ENCODE assay signal across 20 mouse cellular contexts in the genomic region with DNA sequence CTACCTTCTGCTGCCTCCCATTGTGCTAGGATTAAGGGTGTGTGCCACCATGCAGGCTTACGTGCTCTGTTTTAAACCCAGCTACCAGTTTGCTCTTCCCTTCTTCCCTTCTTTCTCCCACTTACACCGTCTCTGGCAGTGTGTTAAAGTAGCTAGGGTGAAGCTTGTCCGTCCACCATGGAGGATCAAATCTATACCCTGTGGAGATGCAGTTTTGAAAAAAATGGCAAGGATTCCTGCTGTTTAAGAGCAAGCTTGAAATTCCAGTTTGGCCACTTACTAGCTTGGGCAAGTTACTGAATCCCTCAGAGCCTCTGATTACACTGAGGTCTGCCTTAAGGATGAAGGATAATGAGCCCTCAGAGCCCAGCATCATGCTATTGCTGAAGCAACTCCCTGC. TPM values are rescaled to one million over a fixed set of nuclear protein-coding genes. Genes with fewer than 3 reads are reported as not detected.
DNase-seq lines count a peak whose midpoint lies in the region; ATAC-seq and TF ChIP-seq lines count a peak whose summit lies in the region.
"Had no signal": no experiment of that assay in that cellular context is flagged by ENCODE, and none has a peak within 500 bp of the region (broad histone marks: within the 10 kb centered on the region; RNA-seq: fewer than 3 reads in every experiment).

No protein-coding gene starts in this region.

- H3K9me3 ChIP-seq in limb, embryonic 14.5 days (ENCODE audit: control insufficient read depth, low read length) = no peaks in the 10 kb centered on the region
- no peaks in the 10 kb centered on the region for H3K9me3 ChIP-seq in limb, embryonic 10.5 days (replicated peaks)
- H3K9me3 ChIP-seq in ES-Bruce4 (replicated peaks; ENCODE audit: control insufficient read depth, insufficient read depth, low read length, poor library complexity, severe bottlenecking) = no peaks in the 10 kb centered on the region
- no peaks in the 10 kb centered on the region for H3K9me3 ChIP-seq in embryonic facial prominence, embryonic 10.5 days
- H3K9me3 ChIP-seq: forebrain, embryonic 15.5 days; neural tube, embryonic 13.5 days had no signal

- ATAC-seq in limb, embryonic 14.5 days (ENCODE audit: low FRiP score, low read depth) = no peak
- ATAC-seq: activated CD4-positive, CD25-positive, alpha-beta regulatory T cell, adult 4 months; forebrain, embryonic 15.5 days; hindbrain, postnatal 0 days had no signal

- H3K27me3 ChIP-seq in limb, embryonic 14.5 days (ENCODE audit: control insufficient read depth, insufficient read depth, low read length) = no peaks in the 10 kb centered on the region
- peaks cover 28% of the 10 kb centered on the region for H3K27me3 ChIP-seq in limb, embryonic 10.5 days (ENCODE audit: low read depth, poor library complexity, severe bottlenecking)
- H3K27me3 ChIP-seq in ES-Bruce4 (ENCODE audit: control insufficient read depth, insufficient read depth, low read length, poor library complexity, severe bottlenecking) = no peaks in the 10 kb centered on the region
- H3K27me3 ChIP-seq in embryonic facial prominence, embryonic 10.5 days (replicated peaks; ENCODE audit: low read depth, poor library complexity, severe bottlenecking) = peaks cover 29% of the 10 kb centered on the region

- TF ChIP-seq POLR2A in limb, embryonic 14.5 days (IDR thresholded peaks at IDR 0.05; ENCODE audit: borderline replicate concordance, extremely low read depth, insufficient read depth, insufficient read length) = no peak
- no peak for TF ChIP-seq POLR2A in ES-Bruce4 (IDR thresholded peaks at IDR 0.05; ENCODE audit: insufficient read depth, low read length)

- no peak overlapping the region for H3K4me2 ChIP-seq in limb, embryonic 14.5 days (replicated peaks; ENCODE audit: low read depth, low read length, severe bottlenecking)
- H3K4me2 ChIP-seq: forebrain, embryonic 15.5 days; neural tube, embryonic 13.5 days had no signal

- DNase-seq in limb, embryonic 14.5 days (ENCODE audit: low spot score) = peak; percentile 50
- no peak for DNase-seq in limb, embryonic 10.5 days (ENCODE audit: low spot score)
- DNase-seq in embryonic facial prominence, embryonic 10.5 days (ENCODE audit: low spot score) = no peak
- peak; percentile 14 for DNase-seq in lung, postnatal 10 days
- no peak for DNase-seq in adrenal gland, adult 8-10 months
- DNase-seq in gastrocnemius, adult 2 months = no peak
- DNase-seq: adrenal gland, postnatal 36 days; cerebellum, postnatal 25 days; heart, postnatal 36 days; right cerebral cortex, postnatal 25 days had no signal

- TF ChIP-seq EP300 in ES-Bruce4 (IDR thresholded peaks at IDR 0.05; ENCODE audit: insufficient read depth, low read depth, low read length) = no peak

- peaks cover 12% of the 10 kb centered on the region for H3K4me1 ChIP-seq in limb, embryonic 14.5 days (ENCODE audit: control insufficient read depth, insufficient read depth, low read length)
- peaks cover 35% of the 10 kb centered on the region for H3K4me1 ChIP-seq in limb, embryonic 10.5 days
- H3K4me1 ChIP-seq in ES-Bruce4 (ENCODE audit: control insufficient read depth, insufficient read depth, low read length) = peaks cover 13% of the 10 kb centered on the region
- H3K4me1 ChIP-seq in embryonic facial prominence, embryonic 10.5 days = peaks cover 50% of the 10 kb centered on the region

- H3K27ac ChIP-seq in limb, embryonic 14.5 days (replicated peaks; ENCODE audit: low read depth, low read length) = no peak overlapping the region
- no peak overlapping the region for H3K27ac ChIP-seq in limb, embryonic 10.5 days
- H3K27ac ChIP-seq in ES-Bruce4 (ENCODE audit: insufficient read depth, low read length) = peak overlapping the region; percentile 88
- H3K27ac ChIP-seq in embryonic facial prominence, embryonic 10.5 days (replicated peaks) = peak overlapping the region; percentile 60
- no peak overlapping the region for H3K27ac ChIP-seq in gastrocnemius, adult 2 months
- H3K27ac ChIP-seq: forebrain, embryonic 15.5 days; hindbrain, postnatal 0 days; kidney, postnatal 0 days; liver, embryonic 14.5 days; neural tube, embryonic 13.5 days had no signal

- WGBS in limb, embryonic 14.5 days = 48% methylated on average over 3 of the region's 3 CpGs
- WGBS in limb, embryonic 10.5 days = 60% methylated on average over 3 of the region's 3 CpGs
- 42% methylated on average over 3 of the region's 3 CpGs for WGBS in embryonic facial prominence, embryonic 10.5 days

- H3K4me3 ChIP-seq in limb, embryonic 14.5 days (replicated peaks; ENCODE audit: low read length) = no peak overlapping the region
- H3K4me3 ChIP-seq in limb, embryonic 10.5 days = no peak overlapping the region
- H3K4me3 ChIP-seq in ES-Bruce4 (ENCODE audit: low read depth, low read length) = no peak overlapping the region
- H3K4me3 ChIP-seq in embryonic facial prominence, embryonic 10.5 days = no peak overlapping the region
- no peak overlapping the region for H3K4me3 ChIP-seq in gastrocnemius, adult 2 months
- H3K4me3 ChIP-seq: forebrain, embryonic 15.5 days; neural tube, embryonic 13.5 days had no signal

- H3K9ac ChIP-seq in limb, embryonic 14.5 days (ENCODE audit: low read depth, low read length, severe bottlenecking) = no peak overlapping the region
- 0 out of 2 replicates have a peak overlapping the region, but pooled peaks have one; percentile 8 for H3K9ac ChIP-seq in ES-Bruce4 (ENCODE audit: low read depth, poor library complexity, severe bottlenecking)
- H3K9ac ChIP-seq: forebrain, embryonic 15.5 days; neural tube, embryonic 13.5 days had no signal

- TF ChIP-seq CTCF in ES-Bruce4 (IDR thresholded peaks at IDR 0.05; ENCODE audit: low read depth, low read length) = no peak
- TF ChIP-seq CTCF in gastrocnemius, adult 2 months (IDR thresholded peaks at IDR 0.05) = no peak

- intact Hi-C loops in gastrocnemius, adult 2 months (cut with DNase I) = no loop called here

- no peaks in the 10 kb centered on the region for H3K36me3 ChIP-seq in limb, embryonic 14.5 days (ENCODE audit: control insufficient read depth, insufficient read depth, low read length)
- H3K36me3 ChIP-seq in limb, embryonic 10.5 days = no peaks in the 10 kb centered on the region
- H3K36me3 ChIP-seq in ES-Bruce4 (ENCODE audit: control insufficient read depth, insufficient read depth, low read length, poor library complexity, severe bottlenecking) = no peaks in the 10 kb centered on the region
- no peaks in the 10 kb centered on the region for H3K36me3 ChIP-seq in embryonic facial prominence, embryonic 10.5 days (replicated peaks)
- H3K36me3 ChIP-seq: forebrain, embryonic 15.5 days; neural tube, embryonic 13.5 days had no signal

RNA-seq across cellular contexts. Expression of gene Maco1, which starts 2.2 kb away (rescaled TPM):
- polyA plus RNA-seq in limb, embryonic 14.5 days (2012; rRNA removed) = 26.1 and 29.5 TPM in 2 replicates
- 40.4 and 47.1 TPM in 2 replicates for polyA plus RNA-seq in limb, embryonic 14.5 days (2014; fragmentation: Nextera tagmentation; extraction: Ambion mirVana)
- 38.1 and 48.2 TPM in 2 replicates for polyA plus RNA-seq in limb, embryonic 10.5 days (2016; fragmentation: Nextera tagmentation; extraction: Ambion mirVana)
- 50.0 and 53.2 TPM in 2 replicates for polyA plus RNA-seq in ES-Bruce4 (2011; ENCODE audit: insufficient read depth, insufficient read length, low read depth, missing spikeins)
- 38.9 and 42.5 TPM in 2 replicates for polyA plus RNA-seq in embryonic facial prominence, embryonic 10.5 days (2016; fragmentation: Nextera tagmentation; extraction: Ambion mirVana)
- total RNA-seq in adrenal gland, adult 8-10 months (2022) = 10 to 100 TPM; 36.2 to 51.0 (median 47.8) TPM
- 10 to 100 TPM; 15.1 to 20.4 TPM for total RNA-seq in gastrocnemius, adult 2 months (2021)

RNA-seq across cellular contexts. Expression of gene Rhd, which starts 9.0 kb away (rescaled TPM):
- 3.3 and 3.6 TPM in 2 replicates for polyA plus RNA-seq in limb, embryonic 14.5 days (2012; rRNA removed)
- 3.6 and 4.1 TPM in 2 replicates for polyA plus RNA-seq in limb, embryonic 14.5 days (2014; fragmentation: Nextera tagmentation; extraction: Ambion mirVana)
- 9.7 and 9.8 TPM in 2 replicates for polyA plus RNA-seq in limb, embryonic 10.5 days (2016; fragmentation: Nextera tagmentation; extraction: Ambion mirVana)
- 4.2 and 4.6 TPM in 2 replicates for polyA plus RNA-seq in ES-Bruce4 (2011; ENCODE audit: insufficient read depth, insufficient read length, low read depth, missing spikeins)
- 8.2 and 11.2 TPM in 2 replicates for polyA plus RNA-seq in embryonic facial prominence, embryonic 10.5 days (2016; fragmentation: Nextera tagmentation; extraction: Ambion mirVana)
- 1 to 10 TPM in 1 of 4 experiments, under 1 TPM in 1, not detected in 2; 0.84 to 1.1 TPM for total RNA-seq in adrenal gland, adult 8-10 months (2022)
- not detected for total RNA-seq in gastrocnemius, adult 2 months (2021)
- total RNA-seq: layer of hippocampus, postnatal 10 days; left cerebral cortex, postnatal 25 days; monocyte, adult 5-6 weeks had no signal

RNA-seq across cellular contexts. Expression of gene Tmem50a, which starts 59.5 kb away (rescaled TPM):
- polyA plus RNA-seq in limb, embryonic 14.5 days (2012; rRNA removed) = 119 and 131 TPM in 2 replicates
- polyA plus RNA-seq in limb, embryonic 14.5 days (2014; fragmentation: Nextera tagmentation; extraction: Ambion mirVana) = 166 TPM in 2 replicates
- polyA plus RNA-seq in limb, embryonic 10.5 days (2016; fragmentation: Nextera tagmentation; extraction: Ambion mirVana) = 129 and 133 TPM in 2 replicates
- 84.6 and 87.1 TPM in 2 replicates for polyA plus RNA-seq in ES-Bruce4 (2011; ENCODE audit: insufficient read depth, insufficient read length, low read depth, missing spikeins)
- 127 and 133 TPM in 2 replicates for polyA plus RNA-seq in embryonic facial prominence, embryonic 10.5 days (2016; fragmentation: Nextera tagmentation; extraction: Ambion mirVana)
- total RNA-seq in adrenal gland, adult 8-10 months (2022) = 100 to 1,000 TPM; 200 to 410 (median 314) TPM
- 10 to 100 TPM; 27.8 to 30.9 TPM for total RNA-seq in gastrocnemius, adult 2 months (2021)

Comparison
In these comparisons a context has a peak if more than half of its experiments do, and no peak if none do; other contexts are left out.
1. DNase-seq: peak in limb, embryonic 14.5 days (single experiment) and lung, postnatal 10 days (single experiment); none in limb, embryonic 10.5 days (single experiment), embryonic facial prominence, embryonic 10.5 days (single experiment), adrenal gland, adult 8-10 months (single experiment) and gastrocnemius, adult 2 months (single experiment).
2. H3K27ac ChIP-seq: peak in ES-Bruce4 (single experiment) and embryonic facial prominence, embryonic 10.5 days (single experiment); none in limb, embryonic 14.5 days (single experiment), limb, embryonic 10.5 days (single experiment) and gastrocnemius, adult 2 months (single experiment).